Mouse (Mus musculus): ENCODE measurements at regions not wholly inside any gene's neighbourhood (a gene's known extent, or its start where the extent isn't known, plus 50 kb on each side); places are given as distances from the start of the nearest gene placed in this dataset.

GRCm38 (mm10) chr12:80032520-80032919 lies 80.3 kb downstream of the Zfp36l1 start:
- WGBS = 65% methylated on average over 3 of the region's 3 CpGs
- H3K4me2 ChIP-seq (ENCODE audit: low read depth) = no peak overlapping the region
- no peak overlapping the region for H3K9ac ChIP-seq
- H3K4me3 ChIP-seq (ENCODE audit: low read depth, low read length) = no peak overlapping the region
- no peaks in the 10 kb centered on the region for H3K36me3 ChIP-seq (ENCODE audit: insufficient read depth)
- ATAC-seq (no peak), DNase-seq (no peak)
- H3K27ac ChIP-seq (ENCODE audit: low read depth, low read length) = no peak overlapping the region
- H3K4me1 ChIP-seq (ENCODE audit: insufficient read depth) = no peaks in the 10 kb centered on the region
- no peaks in the 10 kb centered on the region for H3K27me3 ChIP-seq (ENCODE audit: insufficient read depth, low read length)
- TF ChIP-seq CTCF (IDR thresholded peaks at IDR 0.05; ENCODE audit: low read depth) = no peak
- H3K9me3 ChIP-seq (ENCODE audit: low read length) = no peaks in the 10 kb centered on the region

- no peaks in the 10 kb centered on the region for H3K36me3 ChIP-seq (ENCODE audit: insufficient read depth)
- WGBS = 76% methylated on average over 3 of the region's 3 CpGs
- no peak for ATAC-seq
These were observed 84.5 kb downstream of the Zfp36l1 start for GRCm38 (mm10) chr12:80028301-80028700.

DNA sequence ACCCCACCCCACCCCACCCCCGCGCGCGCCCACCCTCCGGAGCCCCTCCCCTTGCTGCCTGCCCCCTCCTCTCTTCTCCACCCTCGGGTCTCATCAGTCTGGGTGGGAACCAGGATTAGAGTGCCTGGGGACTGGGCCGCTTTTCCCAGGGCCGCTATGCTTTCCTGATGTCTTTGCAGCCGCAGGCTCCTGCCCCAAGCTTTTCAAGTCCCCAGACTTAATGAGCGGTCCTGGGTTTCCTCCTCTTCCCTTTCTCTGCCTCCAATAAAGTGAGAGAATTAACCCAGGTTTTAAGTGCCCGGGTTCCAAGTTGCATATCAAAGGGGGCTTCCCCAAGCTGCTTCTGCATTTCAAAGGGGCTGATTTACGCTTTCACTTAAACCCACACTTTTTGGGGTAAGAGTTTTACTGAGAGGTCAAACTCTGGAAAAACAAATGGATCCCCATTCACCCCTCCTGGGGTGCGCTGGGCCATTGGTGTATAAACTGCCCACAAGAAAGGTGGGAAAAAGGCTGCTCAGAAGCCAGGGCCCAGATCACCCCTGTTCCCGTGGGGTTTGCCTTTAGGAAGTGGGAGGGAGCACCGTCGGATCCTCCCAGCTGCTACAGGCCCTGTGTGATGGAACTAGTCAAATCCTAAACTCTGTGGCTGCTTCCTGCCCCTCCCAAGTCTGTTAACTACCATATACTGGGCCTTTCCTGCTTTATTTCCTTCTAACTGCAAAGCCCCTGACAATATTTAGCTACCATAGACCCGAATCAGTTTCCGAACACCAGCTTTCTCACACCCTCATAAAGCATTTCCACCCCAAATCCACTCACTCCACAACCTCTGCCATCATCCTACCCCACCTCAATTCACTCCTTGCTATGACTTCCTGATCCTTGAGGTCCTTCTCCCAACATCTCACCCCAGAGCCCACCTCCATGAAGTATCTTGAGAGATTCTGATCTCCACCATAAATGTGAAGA lies 89.4 kb downstream of the Zfp36l1 start:
- no peak for DNase-seq
- H3K9me3 ChIP-seq (ENCODE audit: low read length) = no peaks in the 10 kb centered on the region
- no peak overlapping the region for H3K4me3 ChIP-seq (ENCODE audit: low read depth, low read length)
- no peak overlapping the region for H3K27ac ChIP-seq (ENCODE audit: low read depth, low read length)
- TF ChIP-seq CTCF (IDR thresholded peaks at IDR 0.05; ENCODE audit: low read depth) = no peak
- no peak overlapping the region for H3K9ac ChIP-seq
- peak overlapping the region; percentile 23; the same call in 1 of the 2 replicates for H3K4me2 ChIP-seq (ENCODE audit: low read depth)
- H3K4me1 ChIP-seq (ENCODE audit: insufficient read depth) = peaks cover 3% of the 10 kb centered on the region; the same call in 1 of the 2 replicates
- no peaks in the 10 kb centered on the region for H3K36me3 ChIP-seq (ENCODE audit: insufficient read depth)
- no peaks in the 10 kb centered on the region for H3K27me3 ChIP-seq (ENCODE audit: insufficient read depth, low read length)
- ATAC-seq = peak; percentile 70
- WGBS = 15% methylated on average over 18 of the region's 18 CpGs

More at GRCm38 (mm10) chr12:80028301-80028700, 84.5 kb downstream of the Zfp36l1 start:
- no peak for DNase-seq
- no peak overlapping the region for H3K27ac ChIP-seq (ENCODE audit: low read depth, low read length)
- H3K4me2 ChIP-seq (ENCODE audit: low read depth) = no peak overlapping the region
- H3K9ac ChIP-seq = no peak overlapping the region
- H3K27me3 ChIP-seq (ENCODE audit: insufficient read depth, low read length) = no peaks in the 10 kb centered on the region
- H3K4me1 ChIP-seq (ENCODE audit: insufficient read depth) = no peaks in the 10 kb centered on the region
- no peak overlapping the region for H3K4me3 ChIP-seq (ENCODE audit: low read depth, low read length)
- no peaks in the 10 kb centered on the region for H3K9me3 ChIP-seq (ENCODE audit: low read length)
- TF ChIP-seq CTCF (IDR thresholded peaks at IDR 0.05; ENCODE audit: low read depth) = no peak

DNA sequence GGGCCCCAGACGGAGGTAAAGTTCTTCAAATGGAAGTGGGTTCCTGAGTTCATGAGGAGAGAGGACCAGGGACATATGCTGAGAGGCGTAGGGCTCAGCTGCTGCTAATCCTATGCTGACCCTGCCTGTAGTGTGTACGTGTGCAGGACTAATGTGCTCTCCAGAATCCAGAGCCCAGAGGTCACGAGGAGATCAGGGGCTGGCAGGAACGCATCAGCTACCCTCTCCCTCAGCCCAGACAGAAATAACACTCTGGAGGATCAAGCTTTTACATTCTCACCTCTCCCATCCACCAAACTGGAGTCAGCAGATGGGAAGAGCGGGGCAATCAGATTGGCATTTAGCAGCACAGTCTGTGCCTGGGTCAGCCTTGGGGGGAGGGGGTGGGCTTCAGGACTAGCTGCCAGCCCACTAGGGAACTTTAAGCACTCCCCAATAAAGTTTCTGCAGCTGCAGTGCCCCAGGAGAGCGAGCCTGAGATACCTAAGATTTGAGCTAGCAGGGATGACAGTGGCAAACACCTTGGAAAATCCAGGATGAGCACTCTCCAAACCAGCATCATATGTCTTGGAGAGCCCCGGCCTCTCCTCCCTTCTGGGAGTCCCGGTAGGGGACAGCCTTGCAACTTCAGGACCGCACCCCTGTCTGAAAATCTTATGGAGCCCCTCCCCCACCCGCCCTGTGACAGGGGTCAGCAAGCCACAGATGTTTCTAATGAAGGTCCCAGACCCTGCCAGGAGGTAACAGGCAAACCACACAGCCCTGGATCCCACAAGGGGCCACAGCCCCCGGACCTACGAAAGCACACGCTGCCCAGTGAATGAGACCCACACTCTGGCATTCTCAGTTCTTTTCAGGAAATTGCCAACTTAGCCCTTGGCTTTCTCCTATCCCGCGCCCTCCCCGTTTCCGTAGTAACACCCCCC lies 90.4 kb downstream of the Zfp36l1 start:
- Histone ChIP-seq H3K4me2 (ENCODE audit: low read depth) (peak overlapping the region; percentile 23), H3K4me1 (ENCODE audit: insufficient read depth) (peaks cover 3% of the 10 kb centered on the region; the same call in 1 of the 2 replicates), H3K36me3 (ENCODE audit: insufficient read depth) (no peaks in the 10 kb centered on the region), H3K27me3 (ENCODE audit: insufficient read depth, low read length) (no peaks in the 10 kb centered on the region), H3K9ac (no peak overlapping the region), H3K27ac (ENCODE audit: low read depth, low read length) (no peak overlapping the region), H3K4me3 (ENCODE audit: low read depth, low read length) (no peak overlapping the region), H3K9me3 (ENCODE audit: low read length) (no peaks in the 10 kb centered on the region)
- no peak for DNase-seq
- WGBS = 16% methylated on average over 18 of the region's 18 CpGs
- peak; percentile 12; the same call in 1 of the 2 replicates for ATAC-seq
- no peak for TF ChIP-seq CTCF (IDR thresholded peaks at IDR 0.05; ENCODE audit: low read depth)

- ATAC-seq (no peak), DNase-seq (no peak)
- H3K27ac ChIP-seq (ENCODE audit: low read depth, low read length) = no peak overlapping the region
- H3K9me3 ChIP-seq (ENCODE audit: low read length) = no peaks in the 10 kb centered on the region
- no peak overlapping the region for H3K4me2 ChIP-seq (ENCODE audit: low read depth)
- H3K4me3 ChIP-seq (ENCODE audit: low read depth, low read length) = no peak overlapping the region
- H3K4me1 ChIP-seq (ENCODE audit: insufficient read depth) = peaks cover 3% of the 10 kb centered on the region; the same call in 1 of the 2 replicates
- no peaks in the 10 kb centered on the region for H3K36me3 ChIP-seq (ENCODE audit: insufficient read depth)
- no peak overlapping the region for H3K9ac ChIP-seq
- no peaks in the 10 kb centered on the region for H3K27me3 ChIP-seq (ENCODE audit: insufficient read depth, low read length)
- WGBS = 8% methylated on average over 6 of the region's 6 CpGs
- no peak for TF ChIP-seq CTCF (IDR thresholded peaks at IDR 0.05; ENCODE audit: low read depth)
These were observed 91.8 kb downstream of the Zfp36l1 start for GRCm38 (mm10) chr12:80021030-80021473.

GRCm38 (mm10) chr12:80018086-80018485 lies 94.7 kb downstream of the Zfp36l1 start:
- no peak for ATAC-seq
- Histone ChIP-seq H3K4me2 (ENCODE audit: low read depth) (no peak overlapping the region), H3K9me3 (ENCODE audit: low read length) (no peaks in the 10 kb centered on the region), H3K4me3 (ENCODE audit: low read depth, low read length) (no peak overlapping the region), H3K4me1 (ENCODE audit: insufficient read depth) (peaks cover 6% of the 10 kb centered on the region), H3K36me3 (ENCODE audit: insufficient read depth) (no peaks in the 10 kb centered on the region), H3K9ac (no peak overlapping the region), H3K27ac (ENCODE audit: low read depth, low read length) (no peak overlapping the region), H3K27me3 (ENCODE audit: insufficient read depth, low read length) (no peaks in the 10 kb centered on the region)
- no peak for DNase-seq
- 87% methylated on average over 8 of the region's 8 CpGs for WGBS
- no peak for TF ChIP-seq CTCF (IDR thresholded peaks at IDR 0.05; ENCODE audit: low read depth)
